Mouse (Mus musculus) kidney, embryonic 14.5 days (tissue): ENCODE data around the gene Adamtsl3. TPM values are rescaled to one million over a fixed set of nuclear protein-coding genes. Genes with fewer than 3 reads are reported as not detected.

Experiments
- ATAC-seq: fragments of 200-750 bp; cut with Nextera tagmentation; 2 replicates; pipeline ENCODE4 v1.8.0; 2017; ENCODE audit warnings: moderate number of reproducible peaks, mild to moderate bottlenecking, moderate TSS enrichment, moderate library complexity; ENCODE audit not compliant: low FRiP score, low TSS enrichment
- H3K27ac ChIP-seq: fragments of 300-500 bp; sonication (generic); 2 replicates; pipeline ENCODE4 v1.5.1; 2014; ENCODE audit warnings: low read depth, mild to moderate bottlenecking, low read length, moderate library complexity, mixed read lengths
- H3K27me3 ChIP-seq: fragments of 300-500 bp; sonication (generic); 2 replicates; pipeline ENCODE4 v1.6.1; 2014; ENCODE audit warnings: mild to moderate bottlenecking, low read length; ENCODE audit not compliant: control insufficient read depth, insufficient read depth
- H3K36me3 ChIP-seq: fragments of 300-500 bp; sonication (generic); 2 replicates; pipeline ENCODE4 v1.6.1; 2014; ENCODE audit warnings: low read length, mixed read lengths; ENCODE audit not compliant: control insufficient read depth, insufficient read depth
- H3K4me1 ChIP-seq: fragments of 300-500 bp; sonication (generic); 2 replicates; pipeline ENCODE4 v1.6.1; 2014; ENCODE audit warnings: low read length, mixed read lengths; ENCODE audit not compliant: control insufficient read depth, insufficient read depth
- H3K4me2 ChIP-seq: fragments of 300-500 bp; sonication (generic); replicated peaks from 2 replicates; pipeline ENCODE4 v1.6.1; 2014; ENCODE audit warnings: low read depth, mild to moderate bottlenecking, low read length
- H3K4me3 ChIP-seq: fragments of 300-500 bp; sonication (generic); 2 replicates; pipeline ENCODE4 v1.5.1; 2014; ENCODE audit warnings: mild to moderate bottlenecking, low read length
- H3K9ac ChIP-seq: fragments of 300-500 bp; sonication (generic); 2 replicates; pipeline ENCODE4 v1.6.1; 2014; ENCODE audit warnings: low read depth, mild to moderate bottlenecking, low read length, moderate library complexity
- H3K9me3 ChIP-seq: fragments of 300-500 bp; sonication (generic); 2 replicates; pipeline ENCODE4 v1.6.1; 2016; ENCODE audit warnings: low read length; ENCODE audit not compliant: control insufficient read depth
- WGBS: fragments of 180-500 bp; shearing (Covaris S2); extraction: QIAGEN DNeasy Blood & Tissue Kit; methylation state at CpG from one replicate; pipeline ENCODE4 v1.1.7; 2014; 5-methylcytosine and 5-hydroxymethylcytosine counted together
- polyA plus RNA-seq: library from polyadenylated mRNA; unstranded; fragments of >200 nt; fragmentation: Nextera tagmentation; extraction: Ambion mirVana; gene quantifications from 2 replicates; pipeline ENCODE4 v1.2.1, GENCODE M21; 2014

Adamtsl3 gene
- polyA plus RNA-seq, 1 experiment from 2014 or later, result 0.39 TPM

DNA sequence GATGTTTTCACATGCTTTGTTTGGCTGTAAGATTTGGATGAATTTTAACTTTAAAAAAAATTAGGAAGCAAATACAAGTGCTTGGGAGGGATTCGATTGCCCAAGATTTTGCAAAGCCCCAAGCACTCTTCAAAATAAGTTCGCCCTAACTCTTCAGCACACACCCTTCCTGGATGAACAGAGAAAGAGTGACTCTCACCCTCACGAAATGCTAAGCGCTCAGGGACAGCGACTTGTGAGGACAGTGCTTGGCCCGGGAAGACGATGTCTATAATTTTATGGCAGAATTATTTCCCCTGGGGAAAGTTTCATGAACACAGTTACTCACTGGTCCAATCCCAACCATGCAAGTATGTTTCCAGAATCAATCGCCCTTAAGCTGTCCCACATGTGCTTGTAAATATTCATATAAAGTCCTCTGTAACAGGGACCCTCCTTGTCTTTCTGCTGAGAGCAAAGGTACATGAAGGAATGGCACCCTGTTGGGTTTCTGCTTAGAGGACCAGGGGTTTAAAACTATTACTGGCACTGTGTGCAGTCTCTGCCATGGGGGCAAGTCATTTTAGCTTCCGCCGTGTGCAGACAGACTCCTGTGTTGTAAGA, 127.5 kb downstream of the Adamtsl3 start:
- Histone ChIP-seq H3K9ac (no peak overlapping the region), H3K36me3 (no peaks in the 10 kb centered on the region), H3K4me1 (no peaks in the 10 kb centered on the region), H3K27ac (no peak overlapping the region), H3K9me3 (no peaks in the 10 kb centered on the region), H3K4me2 (no peak overlapping the region), H3K27me3 (no peaks in the 10 kb centered on the region), H3K4me3 (no peak overlapping the region)
- WGBS, result 88% methylated on average over 10 of the region's 10 CpGs
- ATAC-seq, result no peak

DNA sequence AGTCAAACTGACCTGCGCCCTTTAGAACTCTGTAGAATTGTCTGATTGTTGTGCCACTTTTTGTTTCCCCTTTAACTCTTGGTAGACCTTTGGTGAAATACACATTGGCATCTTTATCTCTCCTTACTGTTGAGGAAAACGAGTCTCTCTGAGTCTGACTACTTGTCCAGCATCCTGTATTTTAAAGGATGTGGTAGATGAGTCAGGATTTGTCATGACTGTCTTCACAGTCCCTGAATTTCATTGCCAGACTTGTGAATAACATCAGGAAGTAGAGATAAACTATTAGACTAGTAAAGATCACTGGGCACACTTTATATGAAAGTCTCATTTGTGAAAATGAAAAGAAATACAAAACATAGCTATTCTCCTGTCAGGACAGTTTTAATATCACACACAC, 128.9 kb downstream of the Adamtsl3 start:
- Histone ChIP-seq H3K4me2 (no peak overlapping the region), H3K4me3 (no peak overlapping the region), H3K27me3 (no peaks in the 10 kb centered on the region), H3K36me3 (no peaks in the 10 kb centered on the region), H3K9ac (no peak overlapping the region), H3K27ac (no peak overlapping the region), H3K9me3 (no peaks in the 10 kb centered on the region), H3K4me1 (no peaks in the 10 kb centered on the region)
- 81% methylated on average over 2 of the region's 2 CpGs for WGBS
- no peak for ATAC-seq

DNA sequence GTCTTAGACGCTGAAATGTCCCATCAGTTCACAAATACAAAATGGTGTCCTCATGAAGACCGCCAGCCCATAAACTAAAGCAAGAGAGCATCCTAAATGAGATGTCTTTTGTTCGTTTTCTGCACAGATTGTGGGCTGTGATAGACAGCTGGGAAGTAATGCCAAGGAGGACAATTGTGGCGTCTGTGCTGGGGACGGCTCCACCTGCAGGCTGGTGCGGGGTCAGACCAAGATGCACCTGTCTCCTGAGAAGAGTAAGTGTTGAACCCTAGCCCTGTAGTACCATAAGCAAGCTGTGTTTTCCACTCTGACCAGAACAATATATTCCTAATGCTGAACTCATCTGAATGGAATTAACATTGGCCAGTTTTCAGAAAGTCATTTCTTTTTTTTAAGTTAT, 129.9 kb downstream of the Adamtsl3 start:
- Histone ChIP-seq H3K9ac (no peak overlapping the region), H3K4me2 (no peak overlapping the region), H3K27me3 (no peaks in the 10 kb centered on the region), H3K27ac (no peak overlapping the region), H3K9me3 (no peaks in the 10 kb centered on the region), H3K36me3 (no peaks in the 10 kb centered on the region), H3K4me1 (no peaks in the 10 kb centered on the region), H3K4me3 (no peak overlapping the region)
- no peak for ATAC-seq
- 70% methylated on average over 6 of the region's 6 CpGs for WGBS

DNA sequence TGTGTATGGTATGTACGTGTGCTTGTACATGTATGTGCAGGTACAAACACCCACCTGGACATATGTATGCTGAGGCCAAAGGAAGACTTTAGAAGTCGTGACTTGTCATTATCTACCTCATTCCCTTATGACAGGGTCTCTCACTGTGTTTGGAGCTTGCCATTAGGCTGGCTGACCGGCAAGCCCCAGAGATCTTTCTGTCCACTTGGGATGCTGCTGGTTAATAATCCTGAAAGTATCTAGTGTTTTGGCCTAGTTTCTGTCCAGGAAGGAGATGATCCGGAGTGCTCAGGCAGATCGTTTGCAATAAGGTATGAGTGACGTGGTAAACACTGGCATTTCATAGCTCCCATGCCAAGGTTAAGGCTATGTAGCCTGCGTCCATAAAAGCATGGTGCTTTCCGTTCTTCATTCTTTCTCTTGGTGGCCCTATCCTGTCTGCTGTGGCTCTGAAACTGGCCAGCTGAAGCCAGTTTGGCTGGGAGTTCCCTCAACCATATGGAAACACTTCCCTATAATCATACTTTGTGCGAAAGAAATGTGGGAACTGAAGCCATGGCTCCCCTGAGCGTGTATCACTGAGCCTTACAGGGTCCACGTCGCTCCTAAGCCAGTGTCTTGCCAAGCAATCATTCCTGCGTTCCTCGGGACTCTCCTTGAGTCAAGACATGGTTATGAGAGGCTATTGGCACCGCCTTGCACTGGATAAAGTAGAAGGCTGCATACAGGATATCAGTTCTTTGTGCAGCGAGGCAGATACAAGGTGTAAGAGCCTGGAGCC, 141.1 kb downstream of the Adamtsl3 start:
- no peak overlapping the region for H3K9ac ChIP-seq
- H3K4me1 ChIP-seq, result no peaks in the 10 kb centered on the region
- 89% methylated on average over 16 of the region's 16 CpGs for WGBS
- no peaks in the 10 kb centered on the region for H3K36me3 ChIP-seq
- no peak overlapping the region for H3K27ac ChIP-seq
- H3K4me2 ChIP-seq, result no peak overlapping the region
- no peaks in the 10 kb centered on the region for H3K27me3 ChIP-seq
- H3K4me3 ChIP-seq, result no peak overlapping the region
- ATAC-seq, result no peak
- no peaks in the 10 kb centered on the region for H3K9me3 ChIP-seq

DNA sequence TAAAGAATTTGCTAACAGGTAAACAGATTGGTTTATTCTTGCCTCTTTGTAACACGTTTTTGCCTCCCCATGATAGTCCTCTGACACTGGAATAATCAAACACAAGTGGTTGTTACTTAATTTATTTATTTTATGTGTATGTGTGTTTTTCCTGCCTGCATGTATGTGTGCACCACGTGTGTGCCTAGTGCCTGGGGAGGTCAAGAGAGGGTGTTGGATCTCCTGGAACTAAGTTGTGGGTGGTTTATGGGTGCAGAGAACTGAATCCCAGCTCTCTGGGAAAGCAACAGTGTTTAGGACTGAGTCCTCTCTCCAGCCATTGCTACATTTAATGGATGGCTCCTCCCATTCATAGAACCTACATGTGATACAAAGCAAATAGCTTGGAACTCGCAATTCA, 143.0 kb downstream of the Adamtsl3 start:
- ATAC-seq, result no peak
- Histone ChIP-seq H3K36me3 (no peaks in the 10 kb centered on the region), H3K27ac (no peak overlapping the region), H3K4me2 (no peak overlapping the region), H3K4me3 (no peak overlapping the region), H3K9me3 (no peaks in the 10 kb centered on the region), H3K4me1 (no peaks in the 10 kb centered on the region), H3K27me3 (no peaks in the 10 kb centered on the region), H3K9ac (no peak overlapping the region)
- 83% methylated on average over 3 of the region's 3 CpGs for WGBS

DNA sequence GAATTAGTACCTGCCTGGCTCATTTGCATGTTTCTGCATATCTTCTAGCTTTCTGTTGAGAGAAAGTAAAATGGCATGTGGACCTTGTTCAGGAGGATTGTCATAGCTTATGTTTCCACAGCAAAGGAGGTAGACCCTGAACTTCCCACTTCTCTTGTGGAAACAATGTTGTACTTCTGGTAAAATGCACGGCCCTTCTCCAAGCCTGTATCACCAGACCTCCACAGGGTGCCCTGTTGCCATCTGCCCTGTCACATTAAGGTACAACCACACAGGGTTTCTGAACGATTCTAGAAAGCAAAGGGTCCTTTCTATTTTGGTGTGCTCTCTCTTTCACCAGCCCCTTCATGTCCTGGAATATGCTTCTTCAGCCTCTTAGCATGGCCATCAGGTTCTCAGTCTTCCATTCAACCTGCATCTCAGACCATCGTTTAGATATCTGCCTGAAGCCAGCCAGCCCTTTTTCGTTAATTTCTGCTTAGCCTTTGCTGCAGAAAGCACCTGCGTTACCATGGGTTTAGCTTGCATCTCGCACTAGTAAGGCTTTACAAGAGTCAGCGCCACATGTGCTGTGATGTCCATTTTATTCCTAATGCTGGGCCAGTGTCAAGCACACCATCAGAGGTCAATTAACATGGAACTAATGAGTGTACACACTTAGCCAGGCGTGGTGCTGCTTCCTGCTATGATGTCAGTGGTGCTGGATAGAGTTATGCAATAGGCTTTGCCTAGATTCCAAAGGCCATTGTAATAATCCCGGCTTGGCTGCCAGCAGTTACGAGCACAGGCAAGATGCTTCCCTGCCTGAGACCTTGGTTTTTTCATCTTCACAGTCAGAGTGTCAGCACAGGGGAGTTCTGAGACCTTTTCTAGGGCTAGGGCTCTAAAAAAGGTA, 143.6 kb downstream of the Adamtsl3 start:
- no peak for ATAC-seq
- H3K4me1 ChIP-seq, result no peaks in the 10 kb centered on the region

DNA sequence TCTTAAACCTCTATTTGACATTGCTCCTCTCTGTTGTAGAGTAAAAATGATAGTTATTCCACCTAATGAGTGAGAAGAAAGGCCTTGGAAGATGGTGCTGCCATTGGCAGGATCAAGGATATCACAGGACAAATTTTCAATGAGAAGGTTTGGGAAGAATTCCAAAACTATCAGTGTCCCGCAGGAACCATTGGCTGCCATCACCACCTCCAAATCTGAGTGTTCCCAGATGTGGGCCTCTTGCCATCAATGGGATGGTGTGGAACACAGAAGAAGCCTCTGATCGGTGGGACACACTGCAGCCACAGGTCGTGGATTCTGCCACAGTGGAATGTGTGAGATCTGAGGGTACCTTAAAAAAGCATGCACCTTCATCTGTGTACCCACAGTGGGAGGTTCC, 147.9 kb downstream of the Adamtsl3 start:
- Histone ChIP-seq H3K27me3 (no peaks in the 10 kb centered on the region), H3K4me3 (no peak overlapping the region), H3K4me2 (no peak overlapping the region), H3K4me1 (no peaks in the 10 kb centered on the region), H3K27ac (no peak overlapping the region), H3K9me3 (no peaks in the 10 kb centered on the region), H3K36me3 (no peaks in the 10 kb centered on the region), H3K9ac (no peak overlapping the region)
- no peak for ATAC-seq
- WGBS, result 86% methylated on average over 3 of the region's 3 CpGs

More for the DNA sequence above, 143.6 kb downstream of the Adamtsl3 start:
- no peaks in the 10 kb centered on the region for H3K27me3 ChIP-seq
- no peaks in the 10 kb centered on the region for H3K9me3 ChIP-seq
- H3K9ac ChIP-seq, result no peak overlapping the region
- H3K4me2 ChIP-seq, result no peak overlapping the region
- WGBS, result 81% methylated on average over 10 of the region's 10 CpGs
- no peak overlapping the region for H3K27ac ChIP-seq
- H3K4me3 ChIP-seq, result no peak overlapping the region
- H3K36me3 ChIP-seq, result no peaks in the 10 kb centered on the region

DNA sequence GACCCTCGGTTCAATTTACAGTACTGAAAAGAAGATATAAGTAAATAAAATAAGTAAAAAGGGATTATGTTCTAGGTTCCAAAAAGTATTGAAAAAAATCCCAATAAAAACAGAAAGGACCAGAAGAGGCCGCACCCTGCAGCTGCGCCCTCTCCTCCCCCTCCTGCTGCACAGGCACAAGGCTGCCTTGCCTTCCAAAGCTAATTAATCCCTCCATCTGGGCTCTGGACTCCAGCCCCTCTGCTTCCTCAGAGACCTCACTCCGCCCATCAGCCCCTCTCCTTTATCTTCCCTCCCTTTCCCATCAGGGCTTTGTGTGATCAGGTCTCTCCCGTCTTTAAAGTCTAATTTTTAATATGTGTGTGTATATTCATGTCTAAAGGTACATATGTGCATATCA, 149.3 kb downstream of the Adamtsl3 start:
- Histone ChIP-seq H3K36me3 (no peaks in the 10 kb centered on the region), H3K9me3 (no peaks in the 10 kb centered on the region), H3K4me2 (no peak overlapping the region), H3K4me3 (no peak overlapping the region), H3K9ac (no peak overlapping the region), H3K27ac (no peak overlapping the region), H3K27me3 (no peaks in the 10 kb centered on the region), H3K4me1 (no peaks in the 10 kb centered on the region)
- ATAC-seq, result no peak
- 55% methylated on average over 5 of the region's 5 CpGs for WGBS
